Mouse (Mus musculus) MEL (cell line): ENCODE measurements around the gene Atp2a3.

Source experiments
- CTCF ChIP-seq, 3 experiments: IDR thresholded peaks in 2 of 3; conservative IDR thresholded peaks in 1 of 3; 2 replicates each; pipeline ENCODE4 v1.5.1; 2011 to 2012; ENCODE audit warnings: low read length in 3 of 3, low read depth in 2 of 3, mild to moderate bottlenecking in 2 of 3, improper control_type of control experiment in 1 of 3, inconsistent platforms in 1 of 3, mixed read lengths in 1 of 3, moderate library complexity in 1 of 3; ENCODE audit not compliant: control insufficient read depth in 1 of 3, insufficient read depth in 1 of 3, poor library complexity in 1 of 3, severe bottlenecking in 1 of 3
- USF1 ChIP-seq: IDR thresholded peaks from 2 replicates; pipeline ENCODE4 v1.6.1; 2014; ENCODE audit warnings: low read depth, mild to moderate bottlenecking, inconsistent platforms, low read length, improper control_type of control experiment, moderate library complexity

GRCm38 (mm10) chr11:73031536-73031935 lies 70.6 kb downstream of the Atp2a3 start:
- TF ChIP-seq CTCF (IDR thresholded peaks at IDR 0.05 in 2 of 3, conservative IDR thresholded peaks at IDR 0.05 in 1 of 3; ENCODE audit: control insufficient read depth in 1 of 3, insufficient read depth in 1 of 3, low read depth in 2 of 3, low read length in 3 of 3, poor library complexity in 1 of 3, severe bottlenecking in 1 of 3) (no peak), USF1 (no peak)
